In genomic region chr16:75593501-75594183, GRCm38 (mm10) we compare ENCODE assay signal across 9 mouse cellular contexts. TPM values are rescaled to one million over a fixed set of nuclear protein-coding genes. Genes with fewer than 3 reads are reported as not detected.
DNase-seq lines count a peak whose midpoint lies in the region; ATAC-seq and TF ChIP-seq lines count a peak whose summit lies in the region.
"Had no signal": no experiment of that assay in that cellular context is flagged by ENCODE, and none has a peak within 500 bp of the region (broad histone marks: within the 10 kb centered on the region; RNA-seq: fewer than 3 reads in every experiment).

No protein-coding gene starts in this region.

- 2% methylated on average over 15 of the region's 15 CpGs for WGBS in forebrain, embryonic 16.5 days
- 11% methylated on average over 15 of the region's 15 CpGs for WGBS in liver, postnatal 0 days (ENCODE audit: insufficient replicate concordance)

- ATAC-seq in frontal cortex, adult (ENCODE audit: low TSS enrichment) = peak; percentile 26
- ATAC-seq in forebrain, embryonic 16.5 days = peak; percentile 16
- ATAC-seq in liver, postnatal 0 days = no peak

- TF ChIP-seq EP300 in liver, postnatal 0 days (IDR thresholded peaks at IDR 0.05; ENCODE audit: low read depth) = no peak

- no peaks in the 10 kb centered on the region for H3K36me3 ChIP-seq in forebrain, embryonic 16.5 days (ENCODE audit: control insufficient read depth, insufficient read depth)
- H3K36me3 ChIP-seq in liver, postnatal 0 days (replicated peaks; ENCODE audit: insufficient read depth, low read length) = no peaks in the 10 kb centered on the region

- no peaks in the 10 kb centered on the region for H3K9me3 ChIP-seq in forebrain, embryonic 16.5 days (ENCODE audit: control insufficient read depth, low read length)
- H3K9me3 ChIP-seq in liver, postnatal 0 days (ENCODE audit: low read length) = no peaks in the 10 kb centered on the region

- H3K4me1 ChIP-seq in forebrain, embryonic 16.5 days (replicated peaks; ENCODE audit: control insufficient read depth, insufficient read depth, low read length) = peaks cover 7% of the 10 kb centered on the region
- peaks cover 7% of the 10 kb centered on the region; the same call in 1 of the 2 replicates for H3K4me1 ChIP-seq in liver, postnatal 0 days (ENCODE audit: insufficient read depth)

- peaks cover 3% of the 10 kb centered on the region; the same call in 1 of the 2 replicates for H3K27me3 ChIP-seq in forebrain, embryonic 16.5 days (replicated peaks; ENCODE audit: control insufficient read depth, insufficient read depth, low read length)
- H3K27me3 ChIP-seq in liver, postnatal 0 days (ENCODE audit: insufficient read depth, low read length) = 0 out of 2 replicates have a peak, but pooled peaks cover 5% of the 10 kb centered on the region
- H3K27me3 ChIP-seq: CH12.LX had no signal

- H3K9ac ChIP-seq in forebrain, embryonic 16.5 days (replicated peaks; ENCODE audit: low read depth, low read length) = peak overlapping the region; percentile 80
- no peak overlapping the region for H3K9ac ChIP-seq in liver, postnatal 0 days (replicated peaks)

- TF ChIP-seq CTCF in liver, postnatal 0 days (IDR thresholded peaks at IDR 0.05; ENCODE audit: low read depth) = no peak

- peak overlapping the region; percentile 92 for H3K4me2 ChIP-seq in forebrain, embryonic 16.5 days (ENCODE audit: low read length)
- H3K4me2 ChIP-seq in liver, postnatal 0 days (ENCODE audit: low read depth, low read length) = peak overlapping the region; percentile 96

- peak overlapping the region; percentile 89 for H3K4me3 ChIP-seq in forebrain, embryonic 16.5 days (replicated peaks; ENCODE audit: low read length)
- peak overlapping the region; percentile 70 for H3K4me3 ChIP-seq in liver, postnatal 0 days (ENCODE audit: low read depth, low read length)

- DNase-seq in frontal cortex, postnatal 10 days (ENCODE audit: low spot score in 2 of 2) = no peak
- DNase-seq in CD4-positive, CD25-positive, alpha-beta regulatory T cell, adult 2 months (ENCODE audit: low read depth, low spot score) = peak; percentile 18
- DNase-seq in liver, postnatal 0 days = no peak
- DNase-seq in urinary bladder, postnatal 25 days (ENCODE audit: low spot score) = no peak
- no peak for DNase-seq in ovary, postnatal 10 days (ENCODE audit: low spot score)
- DNase-seq in frontal cortex, postnatal 36 days (ENCODE audit: low spot score in 2 of 2) = no peak

- no peak overlapping the region for H3K27ac ChIP-seq in forebrain, embryonic 16.5 days (ENCODE audit: low read length)
- H3K27ac ChIP-seq in liver, postnatal 0 days (ENCODE audit: low read depth) = no peak overlapping the region

RNA-seq across cellular contexts. Expression of gene Rbm11, which starts 1.0 kb away (rescaled TPM):
- polyA plus RNA-seq in forebrain, embryonic 16.5 days (2015; fragmentation: Nextera tagmentation; extraction: Ambion mirVana) = 0.67 and 1.5 TPM in 2 replicates
- not detected in 2 replicates for polyA plus RNA-seq in liver, postnatal 0 days (2015; fragmentation: Nextera tagmentation; extraction: Ambion mirVana)

RNA-seq across cellular contexts. Expression of gene Lipi, which starts 7.8 kb away (rescaled TPM):
- polyA plus RNA-seq in forebrain, embryonic 16.5 days (2015; fragmentation: Nextera tagmentation; extraction: Ambion mirVana) = 0.22 TPM in 1 of 2 replicates, not detected in the other
- not detected in 2 replicates for polyA plus RNA-seq in liver, postnatal 0 days (2015; fragmentation: Nextera tagmentation; extraction: Ambion mirVana)
